Mouse (Mus musculus) cerebellum, adult 11 months (tissue): ENCODE data around the gene Vmn2r67.
"Not testable (repeated sequence)": the region's sequence is repeated elsewhere in the genome, so short reads cannot be mapped to it uniquely, and the experiment has no call there.

ENCODE experiments used
- DNase-seq: peaks from one replicate; pipeline ENCODE4 v3.0.0; 2022

Vmn2r67 gene

GRCm38 (mm10) chr7:85155898-85156297, at the start of gene Vmn2r67:
TSS of gene Vmn2r67 (minus strand) at chr7:85155998.
- DNase-seq = no peak

GRCm38 (mm10) chr7:85104531-85104930, 51.3 kb downstream of the Vmn2r67 start:
- DNase-seq = not testable (repeated sequence)
